Mouse (Mus musculus): ENCODE results near the gene Hoxa5. TPM values are rescaled to one million over a fixed set of nuclear protein-coding genes. Genes with fewer than 3 reads are reported as not detected.

Hoxa5 gene
- total RNA-seq, 1 experiment from 2014 or later: 10.6 TPM

DNA sequence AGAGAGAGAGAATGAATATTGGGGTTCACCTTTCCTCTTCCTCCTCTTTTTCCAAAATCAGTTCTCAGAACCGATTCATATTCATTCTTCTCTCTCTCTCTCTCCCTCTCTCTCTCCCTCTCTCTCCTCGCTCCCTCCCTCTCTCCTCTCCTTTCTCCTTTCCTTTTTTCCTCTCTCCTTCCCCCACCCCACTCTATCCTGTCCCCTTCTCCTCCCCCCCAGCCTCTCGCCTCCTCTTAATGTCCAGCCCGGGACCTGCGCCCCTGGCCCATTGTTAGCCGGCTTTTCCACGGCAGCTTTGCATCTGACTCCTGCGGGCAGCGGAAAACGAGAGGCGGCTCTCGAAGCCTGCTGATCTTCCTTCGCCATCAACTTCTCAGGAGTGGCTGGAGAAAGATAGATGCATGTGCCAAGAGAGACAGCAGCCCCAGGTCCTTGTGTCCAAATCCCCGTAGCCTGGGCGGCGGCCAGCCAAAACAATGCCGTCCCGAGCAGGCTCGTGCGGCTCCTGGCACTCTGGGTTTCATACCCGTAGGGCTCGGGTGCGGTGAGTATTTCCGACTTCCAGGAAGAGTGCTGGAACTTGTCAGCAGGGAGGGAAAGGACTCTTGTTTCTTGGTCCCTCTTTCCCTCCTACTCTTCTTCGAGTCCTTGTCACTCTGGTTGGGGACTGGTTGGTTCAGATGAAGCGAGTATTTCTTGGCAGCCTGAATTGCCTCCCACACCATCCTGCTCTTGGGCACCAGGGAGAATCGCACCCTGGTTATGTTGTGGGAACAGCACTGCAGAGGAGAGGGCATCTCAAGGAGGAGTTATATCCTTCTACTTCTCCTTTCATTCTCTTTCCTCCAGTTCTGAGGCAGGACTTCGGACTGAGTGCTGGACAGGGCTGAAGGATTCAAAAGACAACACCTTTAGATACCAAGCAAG is 38.7 kb downstream of the Hoxa5 start:
- no peak for ATAC-seq (replicated peaks in 1 of 2; ENCODE audit: insufficient read depth in 1 of 2, low FRiP score in 2 of 2, low TSS enrichment in 1 of 2, low read depth in 1 of 2, poor library complexity in 2 of 2, severe bottlenecking in 2 of 2)

- ATAC-seq (replicated peaks in 1 of 2; ENCODE audit: insufficient read depth in 1 of 2, low FRiP score in 2 of 2, low TSS enrichment in 1 of 2, low read depth in 1 of 2, poor library complexity in 2 of 2, severe bottlenecking in 2 of 2): no peak
Measured at GRCm38 (mm10) chr6:52164626-52165440, 39.6 kb downstream of the Hoxa5 start, which contains the start of gene Hoxa2. Gene Hoxa2, minus strand, starts transcription at chr6:52164831.

GRCm38 (mm10) chr6:52164051-52164625 is 40.2 kb downstream of the Hoxa5 start:
- ATAC-seq (replicated peaks in 1 of 2; ENCODE audit: insufficient read depth in 1 of 2, low FRiP score in 2 of 2, low TSS enrichment in 1 of 2, low read depth in 1 of 2, poor library complexity in 2 of 2, severe bottlenecking in 2 of 2): no peak

DNA sequence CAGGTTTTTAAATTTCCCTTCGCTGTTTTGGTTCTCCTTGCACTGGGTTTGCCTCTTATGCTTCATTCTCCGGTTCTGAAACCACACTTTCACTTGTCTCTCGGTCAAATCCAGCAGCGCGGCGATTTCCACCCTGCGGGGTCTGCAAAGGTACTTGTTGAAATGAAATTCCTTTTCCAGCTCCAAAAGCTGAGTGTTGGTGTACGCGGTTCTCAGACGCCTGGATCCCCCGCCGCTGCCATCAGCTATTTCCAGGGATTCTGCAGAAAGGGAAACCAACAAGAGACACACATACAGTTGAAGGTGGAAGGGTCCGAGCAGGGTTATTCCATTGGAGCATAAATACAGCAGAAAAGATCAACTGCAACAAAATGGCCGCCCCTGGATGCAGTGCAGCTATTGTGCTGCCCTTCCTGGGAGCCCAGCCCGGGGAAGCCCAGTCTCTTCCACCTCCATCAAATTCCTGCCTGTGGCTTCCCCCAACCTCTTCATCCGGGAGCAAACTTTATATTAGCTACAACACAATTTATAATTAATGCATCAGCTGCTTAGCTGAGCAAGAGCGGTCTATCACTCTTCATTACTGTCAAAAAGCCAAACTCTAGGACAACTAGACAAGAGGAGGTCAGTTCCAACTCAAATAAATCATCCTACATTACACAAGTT is 40.9 kb downstream of the Hoxa5 start:
- ATAC-seq (replicated peaks in 1 of 2; ENCODE audit: insufficient read depth in 1 of 2, low FRiP score in 2 of 2, low TSS enrichment in 1 of 2, low read depth in 1 of 2, poor library complexity in 2 of 2, severe bottlenecking in 2 of 2): no peak

DNA sequence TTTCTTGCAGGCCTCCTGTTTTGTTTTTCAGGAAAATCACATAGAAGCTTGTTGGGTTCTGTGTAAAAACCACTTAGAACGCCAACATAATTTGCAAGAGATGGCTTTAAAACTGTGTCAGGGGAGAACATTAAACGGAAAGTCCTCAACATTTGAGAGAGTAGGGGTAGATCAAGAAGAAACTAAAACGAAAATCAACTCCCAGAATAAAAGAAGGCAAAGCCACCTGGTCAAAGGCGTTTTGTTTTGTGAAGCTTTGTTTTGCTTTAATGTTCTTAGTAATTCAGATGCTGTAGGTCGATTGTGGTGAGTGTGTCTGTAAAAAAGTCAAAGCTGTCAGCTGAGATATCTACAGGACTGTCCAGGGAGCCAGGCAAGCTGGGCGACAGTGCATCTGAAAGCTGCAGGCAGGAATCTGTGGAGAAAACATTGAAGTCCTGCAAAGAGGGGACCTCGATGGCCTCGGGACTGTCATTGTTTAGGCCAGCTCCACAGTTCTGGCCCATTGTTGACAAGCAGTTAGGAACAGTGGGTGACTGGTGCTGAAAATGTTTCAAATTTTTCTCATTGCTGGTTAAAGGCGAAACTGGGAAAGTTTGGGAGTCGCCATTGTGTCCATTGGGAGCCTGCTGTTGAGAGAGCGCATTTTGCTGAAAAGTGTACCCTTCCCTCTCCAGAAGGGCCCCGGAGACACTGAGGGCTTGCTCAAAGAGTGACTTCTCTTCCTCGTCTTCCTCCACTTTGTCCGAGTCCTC is 41.6 kb downstream of the Hoxa5 start:
- ATAC-seq (replicated peaks in 1 of 2; ENCODE audit: insufficient read depth in 1 of 2, low FRiP score in 2 of 2, low TSS enrichment in 1 of 2, low read depth in 1 of 2, poor library complexity in 2 of 2, severe bottlenecking in 2 of 2): no peak

DNA sequence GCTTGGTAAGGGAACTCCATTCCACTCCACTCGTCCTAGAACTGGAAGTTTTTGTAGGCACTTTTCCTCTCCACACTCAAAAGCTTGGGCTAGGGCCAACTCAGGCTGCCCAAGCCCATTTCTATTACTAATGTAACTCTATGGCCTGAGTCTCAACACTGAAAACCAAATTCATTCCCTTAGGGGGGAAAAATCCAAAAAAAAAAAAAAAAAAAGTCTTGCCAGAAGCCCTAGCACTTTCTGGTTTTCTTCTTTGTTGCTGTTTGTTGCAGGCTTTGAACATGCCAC is 42.4 kb downstream of the Hoxa5 start:
- ATAC-seq (replicated peaks in 1 of 2; ENCODE audit: insufficient read depth in 1 of 2, low FRiP score in 2 of 2, low TSS enrichment in 1 of 2, low read depth in 1 of 2, poor library complexity in 2 of 2, severe bottlenecking in 2 of 2): no peak

- no peak for ATAC-seq (replicated peaks in 1 of 2; ENCODE audit: insufficient read depth in 1 of 2, low FRiP score in 2 of 2, low TSS enrichment in 1 of 2, low read depth in 1 of 2, poor library complexity in 2 of 2, severe bottlenecking in 2 of 2)
Measured at GRCm38 (mm10) chr6:52161336-52162092, 42.9 kb downstream of the Hoxa5 start.

DNA sequence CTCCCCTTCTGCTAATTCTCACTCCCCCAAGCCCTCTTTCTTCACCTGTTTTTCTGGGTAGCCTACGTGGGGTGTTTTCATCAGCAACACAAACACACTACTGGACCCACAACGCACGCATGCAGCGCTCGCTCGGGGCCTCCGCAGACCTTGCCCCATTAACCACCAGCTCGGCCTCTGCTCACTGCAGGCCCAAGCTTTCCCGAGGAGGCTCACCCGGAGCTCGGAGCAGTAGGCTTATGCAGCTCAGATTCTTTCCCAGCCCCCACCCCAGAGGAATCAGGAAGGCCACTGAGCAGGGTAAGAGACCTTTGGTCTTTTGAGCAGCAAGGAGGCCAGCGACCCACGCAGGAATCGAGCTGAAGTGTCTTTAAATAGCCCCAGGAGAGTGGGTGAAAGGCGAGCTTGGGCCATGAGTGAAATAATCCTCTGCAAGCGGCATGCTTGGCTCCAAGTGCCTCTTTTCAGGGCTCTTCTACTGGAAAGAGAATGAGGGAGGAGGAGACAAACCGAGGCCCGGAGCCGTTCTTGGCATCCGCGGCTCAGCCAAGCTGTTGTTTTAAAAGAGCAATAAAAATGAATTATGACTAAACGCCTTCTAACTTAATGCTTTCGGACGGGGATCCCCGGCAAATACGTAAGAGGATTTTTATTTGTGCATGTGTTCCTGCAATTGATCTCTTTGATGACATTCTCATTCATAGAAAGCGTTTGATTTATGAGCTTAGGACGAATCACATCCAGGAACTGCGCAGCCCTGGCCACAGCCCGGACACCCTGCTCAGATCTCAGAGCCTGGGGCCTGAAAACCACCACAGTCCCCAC is 43.7 kb downstream of the Hoxa5 start:
- ATAC-seq (replicated peaks in 1 of 2; ENCODE audit: insufficient read depth in 1 of 2, low FRiP score in 2 of 2, low TSS enrichment in 1 of 2, low read depth in 1 of 2, poor library complexity in 2 of 2, severe bottlenecking in 2 of 2): no peak

DNA sequence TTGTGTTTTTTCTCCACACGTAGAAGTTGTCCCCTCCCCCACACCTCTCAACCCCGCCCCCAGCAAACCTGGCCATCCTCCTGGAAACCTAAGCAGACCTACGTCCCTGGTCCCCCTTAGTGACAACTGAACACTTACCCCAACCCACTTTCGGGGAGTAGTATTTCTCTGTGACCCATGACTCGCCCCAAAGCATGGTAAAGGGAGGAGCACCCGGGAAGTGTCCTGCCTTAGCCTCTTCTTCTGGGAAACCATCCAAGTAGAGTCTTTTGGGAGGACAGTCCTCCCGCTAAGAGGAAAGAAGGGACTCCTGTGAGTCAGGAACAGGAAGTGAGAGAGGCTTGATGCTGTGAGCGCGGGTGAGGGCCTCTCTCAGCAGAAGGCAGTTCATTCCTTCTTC is 44.4 kb downstream of the Hoxa5 start:
- no peak for ATAC-seq (replicated peaks in 1 of 2; ENCODE audit: insufficient read depth in 1 of 2, low FRiP score in 2 of 2, low TSS enrichment in 1 of 2, low read depth in 1 of 2, poor library complexity in 2 of 2, severe bottlenecking in 2 of 2)

GRCm38 (mm10) chr6:52159164-52159761 is 45.1 kb downstream of the Hoxa5 start:
- no peak for ATAC-seq (replicated peaks in 1 of 2; ENCODE audit: insufficient read depth in 1 of 2, low FRiP score in 2 of 2, low TSS enrichment in 1 of 2, low read depth in 1 of 2, poor library complexity in 2 of 2, severe bottlenecking in 2 of 2)

GRCm38 (mm10) chr6:52158276-52159051 is 45.9 kb downstream of the Hoxa5 start, which contains the start of gene Hoxa1:
Gene Hoxa1, minus strand, starts transcription at chr6:52158317.
- peak; percentile 81 to 87 for ATAC-seq (replicated peaks in 1 of 2; ENCODE audit: insufficient read depth in 1 of 2, low FRiP score in 2 of 2, low TSS enrichment in 1 of 2, low read depth in 1 of 2, poor library complexity in 2 of 2, severe bottlenecking in 2 of 2)

GRCm38 (mm10) chr6:52157466-52158275 is 46.7 kb downstream of the Hoxa5 start:
- no peak; a peak in 1 of 4 replicates for ATAC-seq (replicated peaks in 1 of 2; ENCODE audit: insufficient read depth in 1 of 2, low FRiP score in 2 of 2, low TSS enrichment in 1 of 2, low read depth in 1 of 2, poor library complexity in 2 of 2, severe bottlenecking in 2 of 2)

DNA sequence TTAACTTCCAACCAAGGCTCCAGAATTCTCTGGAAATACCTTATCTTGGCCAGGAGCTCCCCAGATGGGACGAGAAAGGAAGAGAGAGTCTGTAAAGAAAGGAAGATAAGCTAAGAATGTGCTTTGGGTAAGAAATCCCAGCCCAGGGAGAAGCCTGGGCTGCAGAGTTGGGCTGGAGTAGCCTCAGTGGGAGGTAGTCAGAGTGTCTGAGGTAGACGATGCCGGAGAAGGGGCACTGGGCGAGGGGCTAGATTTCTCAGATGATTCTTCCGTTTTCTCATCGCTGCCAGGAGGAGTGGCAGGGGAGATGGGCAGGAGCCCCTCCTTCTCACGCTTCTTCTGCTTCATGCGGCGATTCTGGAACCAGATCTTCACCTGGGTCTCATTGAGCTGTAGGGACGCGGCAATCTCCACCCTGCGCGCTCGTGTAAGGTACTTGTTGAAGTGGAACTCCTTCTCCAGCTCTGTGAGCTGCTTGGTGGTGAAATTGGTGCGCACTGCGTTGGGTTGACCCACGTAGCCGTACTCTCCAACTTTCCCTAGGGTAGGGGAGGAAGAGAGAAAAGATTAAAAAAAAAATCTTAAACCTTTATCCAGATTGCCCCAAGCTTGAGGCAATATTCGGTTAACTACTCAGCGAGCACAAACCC is 47.7 kb downstream of the Hoxa5 start:
- ATAC-seq (replicated peaks in 1 of 2; ENCODE audit: insufficient read depth in 1 of 2, low FRiP score in 2 of 2, low TSS enrichment in 1 of 2, low read depth in 1 of 2, poor library complexity in 2 of 2, severe bottlenecking in 2 of 2): no peak

Data from hematopoietic stem cell, adult 5-6 weeks (primary cell).